Mouse (Mus musculus): ENCODE results near the gene Lgals9.

Gene Lgals9

DNA sequence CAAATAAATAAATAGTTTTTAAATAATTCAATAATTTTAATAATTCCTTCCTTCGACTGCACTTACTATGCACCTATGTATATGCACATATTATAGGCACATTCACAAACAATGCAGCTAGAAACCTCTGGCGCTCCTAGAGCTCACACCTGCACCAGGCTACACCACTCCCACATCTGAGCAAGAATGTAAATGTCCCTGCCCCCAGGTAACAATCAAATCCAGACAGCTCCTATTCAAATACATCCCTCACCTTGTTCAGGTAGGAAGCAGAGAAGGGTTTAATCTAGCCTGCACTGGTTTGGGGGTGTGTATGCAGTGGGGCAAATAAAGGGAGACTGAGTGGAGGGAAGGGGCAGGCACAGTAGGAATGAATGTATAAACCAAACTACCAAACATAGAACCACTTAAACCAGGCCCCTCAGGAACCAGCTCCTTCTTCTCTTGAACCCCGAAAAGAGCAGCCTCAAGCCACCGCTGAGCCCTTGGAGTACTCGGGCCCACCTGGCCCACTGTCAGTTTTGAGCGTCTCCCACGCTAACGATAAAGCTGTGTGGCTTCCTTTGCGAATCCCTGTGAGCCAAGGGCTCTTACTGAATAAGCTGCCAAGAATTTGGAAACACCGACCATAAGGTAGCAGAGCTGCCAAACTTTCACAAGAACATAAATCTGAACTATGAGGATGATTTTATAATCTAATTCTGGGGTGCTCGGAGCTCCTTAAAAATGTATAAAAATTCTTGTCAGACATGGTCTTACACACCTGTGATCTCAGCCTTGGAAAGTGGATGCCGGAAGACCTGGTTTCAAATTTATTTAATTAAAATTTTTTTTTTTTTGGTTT is 6.3 kb downstream of the Lgals9 start:
- in situ Hi-C loops (cut with MboI, MseI), result no loop called here

GRCm38 (mm10) chr11:78976731-78977510 is 7.8 kb downstream of the Lgals9 start:
- in situ Hi-C loops (cut with MboI, MseI), result no loop called here

- in situ Hi-C loops (cut with MboI, MseI), result no loop called here
Measured at GRCm38 (mm10) chr11:78973381-78974150, 11.2 kb downstream of the Lgals9 start.

DNA sequence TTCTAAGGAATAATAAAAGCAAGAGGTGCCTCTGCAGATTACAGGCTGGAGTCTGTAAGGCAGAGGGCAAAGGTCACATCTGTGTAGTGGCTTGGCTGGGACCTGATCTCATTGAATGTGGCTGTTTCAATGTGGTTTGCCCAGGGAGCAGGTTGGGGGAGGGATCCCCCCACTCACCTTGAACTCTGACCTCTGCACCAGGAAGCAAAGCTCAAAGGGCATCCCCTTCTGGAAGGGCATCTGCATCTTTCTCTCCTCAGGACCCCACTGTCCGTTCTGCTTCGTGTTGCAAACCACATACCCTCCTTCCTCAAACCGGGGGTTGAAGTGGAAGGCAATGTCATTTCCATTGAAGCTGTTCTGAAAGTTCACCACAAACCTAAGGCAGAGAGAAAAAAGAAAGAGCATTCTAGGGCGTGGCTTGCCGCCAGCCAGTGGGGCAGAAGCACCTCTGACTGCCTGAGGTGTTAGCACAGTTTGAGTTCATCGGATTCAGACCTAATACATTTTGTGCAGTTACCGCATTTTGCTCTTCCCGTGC is 11.9 kb downstream of the Lgals9 start:
- in situ Hi-C loops (cut with MboI, MseI), result no loop called here

DNA sequence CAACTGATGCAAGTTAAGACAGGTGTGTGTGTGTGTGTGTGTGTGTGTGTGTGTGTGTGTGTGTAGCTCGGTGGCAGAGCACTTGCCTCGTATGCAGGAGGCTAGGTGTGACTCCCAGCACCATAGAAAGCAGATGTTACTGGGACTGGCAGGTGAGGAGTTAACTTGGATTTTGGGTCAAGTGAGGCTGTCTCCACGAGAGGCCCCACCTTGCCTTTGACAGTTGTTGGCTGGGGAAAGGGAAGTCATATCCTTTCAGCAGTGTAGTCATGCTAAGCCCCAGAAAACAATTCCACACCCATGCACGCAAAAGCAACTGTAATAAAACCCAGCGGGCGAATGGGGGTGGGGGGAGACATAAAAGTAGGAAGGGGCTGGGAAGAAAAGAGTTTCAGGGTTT is 12.4 kb downstream of the Lgals9 start:
- in situ Hi-C loops (cut with MboI, MseI), result no loop called here

- in situ Hi-C loops (cut with MboI, MseI), result no loop called here
Measured at GRCm38 (mm10) chr11:78971746-78972145, 13.0 kb downstream of the Lgals9 start.

- in situ Hi-C loops (cut with MboI, MseI), result no loop called here
Measured at GRCm38 (mm10) chr11:78971096-78971495, 13.7 kb downstream of the Lgals9 start.

- in situ Hi-C loops (cut with MboI, MseI), result no loop called here
Measured at GRCm38 (mm10) chr11:78968121-78968520, 16.6 kb downstream of the Lgals9 start.

- in situ Hi-C loops (cut with MboI, MseI), result no loop called here
Measured at GRCm38 (mm10) chr11:78967371-78967770, 17.4 kb downstream of the Lgals9 start.

DNA sequence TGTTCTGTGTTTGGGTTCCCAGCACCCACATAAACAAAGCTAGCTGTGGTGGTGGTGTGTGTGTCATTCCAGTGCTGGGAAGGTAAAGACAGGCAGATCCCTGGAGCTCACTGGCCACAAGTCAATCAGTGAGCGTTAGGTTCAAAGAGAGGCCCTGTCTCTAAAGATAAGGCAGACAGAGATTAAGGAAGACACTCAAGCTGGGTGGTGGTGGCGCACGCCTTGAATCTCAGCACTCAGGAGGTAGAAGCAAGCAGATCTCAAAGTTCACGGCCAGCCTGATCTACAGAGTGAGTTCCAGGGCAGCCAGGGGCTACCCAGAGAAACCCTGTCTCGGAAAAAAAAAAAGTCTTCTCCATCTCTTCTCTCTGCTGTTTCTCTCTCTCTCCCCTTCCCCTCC is 23.5 kb downstream of the Lgals9 start:
- in situ Hi-C loops (cut with MboI, MseI), result no loop called here

DNA sequence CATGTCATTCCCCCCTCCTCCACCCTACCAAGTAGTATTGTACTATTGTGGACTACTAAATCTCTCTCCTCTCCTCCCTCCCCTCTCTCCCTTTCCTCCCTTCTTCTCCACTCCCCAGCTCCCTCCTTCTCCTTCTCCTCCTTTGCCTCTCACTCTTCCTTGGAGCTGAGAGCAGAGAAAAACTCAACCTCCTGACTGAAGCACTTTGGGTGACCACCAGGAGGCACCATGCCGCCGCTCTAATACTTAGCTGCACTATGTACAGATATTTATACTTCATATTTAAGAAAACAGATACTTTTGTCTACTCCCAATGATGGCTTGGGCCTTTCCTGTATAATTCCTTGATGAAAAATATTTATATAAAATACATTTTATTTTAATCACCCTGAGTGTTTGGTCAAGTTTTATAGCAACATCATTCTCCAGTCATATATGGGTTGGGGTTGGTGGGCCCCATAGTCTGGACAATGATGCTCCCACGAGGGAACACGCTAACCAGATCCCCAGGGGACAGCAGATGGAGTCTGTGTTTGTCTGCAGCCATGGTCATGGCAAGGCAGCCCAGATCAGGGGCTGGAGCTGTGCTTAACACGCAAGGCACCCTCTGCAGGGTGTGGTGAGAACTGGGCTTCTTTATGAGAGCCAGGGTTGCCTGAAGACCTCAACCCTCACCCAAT is 24.8 kb downstream of the Lgals9 start:
- in situ Hi-C loops (cut with MboI, MseI), result loop anchor here (5.0 to 10.0 kb wide), 4 partner anchors 115 to 375 kb away; no protein-coding TSS in a partner anchor

DNA sequence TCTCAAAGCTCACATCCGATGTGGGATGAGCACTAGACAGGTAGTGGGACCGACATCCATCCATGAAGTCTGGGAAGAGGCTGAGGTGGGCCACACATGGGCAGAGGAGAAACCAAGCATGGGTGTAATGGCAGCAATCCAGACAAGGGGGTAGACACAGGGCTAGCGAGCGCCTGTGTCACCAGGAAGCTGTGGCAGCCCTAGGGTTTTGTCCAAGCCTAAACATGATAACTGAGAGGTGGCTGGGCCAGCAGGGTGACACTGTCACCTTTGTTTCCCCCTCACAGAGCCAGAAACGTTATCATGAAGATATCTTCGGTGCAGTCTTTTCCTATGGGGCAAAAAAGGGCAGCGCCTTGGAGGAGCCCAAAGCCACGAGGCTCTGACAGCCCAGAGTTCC is 25.4 kb downstream of the Lgals9 start:
- in situ Hi-C loops (cut with MboI, MseI), result loop anchor here (5.0 to 10.0 kb wide), 4 partner anchors 115 to 375 kb away; no protein-coding TSS in a partner anchor

GRCm38 (mm10) chr11:78956260-78956659 is 28.5 kb downstream of the Lgals9 start:
- in situ Hi-C loops (cut with MboI, MseI), result loop anchor here (5.0 to 10.0 kb wide), 4 partner anchors 111 to 371 kb away; no protein-coding TSS in a partner anchor

- in situ Hi-C loops (cut with MboI, MseI), result loop anchor here (5.0 to 10.0 kb wide), 3 partner anchors 108 to 368 kb away; no protein-coding TSS in a partner anchor
Measured at GRCm38 (mm10) chr11:78952467-78952866, 32.3 kb downstream of the Lgals9 start.

- in situ Hi-C loops (cut with MboI, MseI), result loop anchor here (5.0 to 10.0 kb wide), 3 partner anchors 106 to 366 kb away; no protein-coding TSS in a partner anchor
Measured at GRCm38 (mm10) chr11:78950365-78950764, 34.4 kb downstream of the Lgals9 start.

DNA sequence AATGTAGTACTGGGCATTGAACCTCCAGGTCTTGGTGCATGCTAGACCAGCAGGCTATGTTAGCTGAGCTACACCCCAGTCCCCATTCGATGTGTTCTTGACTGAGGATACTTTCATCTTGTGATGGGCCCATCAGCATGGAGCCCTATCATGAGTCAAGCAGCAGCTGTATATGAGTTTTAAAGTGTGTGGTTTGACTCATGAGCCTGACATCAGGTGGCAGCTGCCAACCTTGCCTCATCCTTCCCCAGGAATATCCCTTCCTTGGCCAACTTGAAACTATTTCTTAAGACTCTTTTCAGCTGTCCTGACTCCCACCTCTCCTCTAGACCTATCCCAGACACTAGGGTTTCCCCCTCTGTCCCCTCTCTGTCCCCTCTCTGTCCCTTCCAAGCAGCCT is 41.7 kb downstream of the Lgals9 start:
- in situ Hi-C loops (cut with MboI, MseI), result loop anchor here in 1 of 2 experiments (10.0 kb wide), 1 partner anchor 378 kb away; no protein-coding TSS in a partner anchor

DNA sequence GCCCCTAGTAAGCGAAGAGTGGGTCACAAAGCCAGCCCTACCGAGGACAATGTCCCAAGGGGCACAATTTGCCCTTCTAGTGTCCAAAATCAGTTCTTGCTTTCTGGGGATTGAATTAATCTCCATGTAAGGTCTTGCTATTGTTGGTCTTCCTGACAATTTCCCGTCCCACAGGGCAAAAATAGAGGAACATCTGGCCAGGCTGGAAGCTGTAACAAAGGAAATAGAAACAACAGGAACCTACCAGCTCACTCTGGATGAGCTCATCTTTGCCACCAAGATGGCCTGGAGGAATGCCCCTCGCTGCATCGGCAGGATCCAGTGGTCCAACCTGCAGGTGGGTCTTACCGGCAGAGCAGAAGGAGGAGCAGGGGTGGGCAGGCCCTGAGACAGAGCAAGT is 49.6 kb downstream of the Lgals9 start:
- in situ Hi-C loops (cut with MboI, MseI), result no loop called here

GRCm38 (mm10) chr11:78934727-78935126 is 50.0 kb downstream of the Lgals9 start:
- in situ Hi-C loops (cut with MboI, MseI), result no loop called here

- in situ Hi-C loops (cut with MboI, MseI), result no loop called here
Measured at GRCm38 (mm10) chr11:78934307-78934706, 50.4 kb downstream of the Lgals9 start.

GRCm38 (mm10) chr11:78929345-78929744 is 55.4 kb downstream of the Lgals9 start:
- in situ Hi-C loops (cut with MboI, MseI), result loop anchor here in 1 of 2 experiments (10.0 kb wide), 1 partner anchor 75 kb away; no protein-coding TSS in a partner anchor
